Mouse (Mus musculus) lung, postnatal 0 days (tissue): ENCODE data around the gene Adprhl1.

Source experiments
- CTCF ChIP-seq: IDR thresholded peaks from 2 replicates; pipeline ENCODE4 v1.5.1; 2016; ENCODE audit warnings: antibody characterized with exemption, mild to moderate bottlenecking
- EP300 ChIP-seq: IDR thresholded peaks from 2 replicates; pipeline ENCODE4 v1.6.1; 2016; ENCODE audit warnings: antibody characterized with exemption, mild to moderate bottlenecking, control low read depth

GRCm38 (mm10) chr8:13194818-13195217, 59.1 kb downstream of the Adprhl1 start:
- TF ChIP-seq CTCF (no peak), EP300 (no peak)
